Mouse (Mus musculus) adrenal gland, postnatal 36 days (tissue): ENCODE data around the gene Pitpnc1. TPM values are rescaled to one million over a fixed set of nuclear protein-coding genes. Genes with fewer than 3 reads are reported as not detected.

ENCODE experiments used
- DNase-seq, 2 experiments: peaks; one replicate each; pipeline ENCODE4 v3.0.0; 2021; ENCODE audit warnings: mixed read lengths in 1 of 2
- total RNA-seq, 2 experiments: library from RNA; stranded (reverse); gene quantifications; 2 replicates each; pipeline ENCODE4 v1.2.3; 2021

Gene Pitpnc1
- total RNA-seq, 2 experiments from 2014 or later = 11.1 to 13.0 TPM

DNA sequence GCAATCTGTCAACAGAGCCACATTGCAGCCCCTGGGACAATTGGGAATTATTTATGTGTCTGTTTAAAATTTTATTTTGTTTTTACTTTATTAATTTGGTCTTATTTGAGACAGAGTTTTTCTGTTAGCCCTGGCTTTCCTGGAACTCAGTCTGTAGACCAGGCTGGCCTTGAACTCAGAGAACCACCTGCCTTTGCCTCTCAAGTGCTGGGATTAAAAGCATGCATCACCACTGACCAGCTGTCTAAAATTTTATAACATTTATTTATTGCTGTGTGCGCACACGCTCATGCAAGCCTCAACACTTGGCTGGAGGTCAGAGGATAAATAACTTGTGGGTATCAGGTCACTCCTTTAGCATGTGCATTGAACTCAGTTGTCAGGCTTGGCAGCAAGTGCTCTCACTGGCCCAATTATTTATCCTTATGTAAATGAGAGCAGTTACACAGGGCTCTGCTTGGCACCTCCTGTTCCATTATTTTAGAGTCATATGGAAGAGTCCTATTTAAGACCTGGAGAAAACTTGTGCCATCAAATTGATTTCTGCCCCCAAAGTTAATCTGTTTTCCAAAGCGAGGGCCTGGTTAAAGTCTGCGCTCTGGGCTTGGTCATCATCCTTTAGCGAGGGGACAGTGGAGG lies 237.1 kb downstream of the Pitpnc1 start:
- peak in 1 of 2 experiments; percentile 9 for DNase-seq

DNA sequence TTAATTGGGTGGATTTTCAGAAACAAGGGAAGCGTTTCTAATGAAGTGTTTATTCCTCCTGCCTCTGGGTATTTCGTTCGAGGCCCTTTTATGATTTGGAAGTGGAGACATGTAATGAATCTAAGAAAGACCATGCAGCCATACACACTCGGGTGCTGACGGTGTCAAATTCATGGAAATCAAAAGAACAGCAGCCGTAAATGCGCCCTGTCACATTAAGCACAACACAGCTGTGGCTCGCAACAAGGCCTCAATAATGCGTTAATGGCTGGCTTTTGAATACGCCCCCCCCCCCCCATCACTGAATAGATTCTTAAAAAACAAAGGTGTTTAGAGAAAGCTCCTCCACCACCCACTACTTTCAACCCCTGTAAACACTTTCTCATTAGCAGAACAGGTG lies 240.4 kb downstream of the Pitpnc1 start:
- no peak for DNase-seq

DNA sequence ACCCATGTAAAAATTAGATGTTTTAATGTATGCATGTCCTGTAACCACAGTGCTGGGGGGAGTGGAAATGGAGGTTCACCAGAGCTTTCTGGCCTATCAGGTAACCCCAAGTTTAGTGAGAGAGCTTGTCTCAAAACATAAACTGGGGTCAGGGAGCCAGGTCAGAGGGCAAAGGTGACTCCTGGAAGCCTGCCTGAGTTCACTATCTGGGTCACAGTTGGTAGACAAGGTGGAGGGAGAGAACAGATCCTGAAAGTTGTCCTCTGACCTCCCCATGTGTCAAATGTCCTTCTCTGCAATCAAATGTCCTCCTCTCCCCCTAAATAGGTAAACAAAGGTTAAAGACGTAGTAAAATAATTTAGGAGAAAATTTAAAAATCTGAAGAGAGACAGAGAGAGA lies 244.1 kb downstream of the Pitpnc1 start:
- no peak for DNase-seq

DNA sequence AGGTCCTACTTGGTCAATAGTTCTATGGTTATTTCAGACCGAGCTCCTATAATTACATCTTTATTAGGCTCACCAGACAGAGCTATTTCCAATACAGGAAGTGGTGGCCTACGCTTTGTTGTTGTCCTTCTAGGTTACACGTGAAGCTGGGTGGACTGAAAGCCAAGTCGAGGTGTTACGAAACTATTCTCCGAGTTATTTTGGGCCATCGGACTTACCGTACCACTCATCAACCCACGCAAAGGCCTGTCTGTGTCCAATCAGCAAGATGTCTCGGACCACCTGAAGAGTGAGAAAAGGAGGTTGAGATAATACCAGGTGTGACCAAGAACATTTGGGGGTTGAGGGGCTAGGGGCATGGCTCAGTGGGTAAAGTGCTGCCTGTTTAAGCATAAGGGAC lies 244.5 kb downstream of the Pitpnc1 start:
- DNase-seq = no peak

DNA sequence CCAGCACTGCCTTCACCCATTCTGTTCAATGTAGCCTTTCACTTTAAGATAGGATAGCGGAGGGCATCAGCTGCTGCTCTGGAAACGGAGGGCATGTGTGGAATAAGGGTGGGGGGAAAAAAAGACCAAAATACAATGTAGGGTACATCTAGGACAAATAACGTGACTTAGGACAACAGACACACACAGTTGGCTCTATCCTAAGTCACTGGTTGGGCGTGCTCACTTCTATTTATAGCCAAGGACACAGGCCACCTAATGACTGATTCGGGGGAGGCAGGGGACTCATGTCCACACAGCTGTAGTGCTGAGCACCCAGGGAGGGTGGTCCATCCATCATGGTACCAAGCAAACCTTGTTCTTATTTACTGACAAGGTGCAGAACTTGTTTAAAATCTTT lies 245.2 kb downstream of the Pitpnc1 start:
- DNase-seq = peak; percentile 24 to 32

DNA sequence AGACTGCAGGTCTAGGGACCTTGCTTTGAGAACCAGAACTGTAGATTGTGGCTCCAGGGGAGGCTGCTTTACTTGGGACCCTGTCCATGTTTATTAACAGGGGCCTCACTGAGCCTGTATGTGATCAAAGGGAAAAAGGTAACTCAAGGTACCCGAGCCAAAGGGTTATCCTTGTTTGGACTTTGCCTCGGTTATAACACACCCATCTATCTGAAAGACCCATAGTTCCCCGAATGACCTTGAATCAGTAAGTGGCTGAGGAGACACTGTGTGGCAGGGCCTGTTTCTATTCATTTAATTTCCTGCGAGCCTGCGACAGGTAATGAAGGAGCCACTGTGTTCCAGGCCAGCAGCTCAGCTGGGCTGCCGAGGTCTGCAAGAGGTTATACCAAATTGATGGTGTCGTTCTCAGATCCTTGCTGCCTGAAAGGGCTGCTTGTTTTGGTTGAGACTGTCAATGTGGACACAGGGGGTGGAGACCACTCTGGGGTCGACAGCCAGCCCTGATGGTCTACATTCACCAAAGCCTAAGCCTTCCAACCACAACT lies 246.8 kb downstream of the Pitpnc1 start:
- no peak for DNase-seq

DNA sequence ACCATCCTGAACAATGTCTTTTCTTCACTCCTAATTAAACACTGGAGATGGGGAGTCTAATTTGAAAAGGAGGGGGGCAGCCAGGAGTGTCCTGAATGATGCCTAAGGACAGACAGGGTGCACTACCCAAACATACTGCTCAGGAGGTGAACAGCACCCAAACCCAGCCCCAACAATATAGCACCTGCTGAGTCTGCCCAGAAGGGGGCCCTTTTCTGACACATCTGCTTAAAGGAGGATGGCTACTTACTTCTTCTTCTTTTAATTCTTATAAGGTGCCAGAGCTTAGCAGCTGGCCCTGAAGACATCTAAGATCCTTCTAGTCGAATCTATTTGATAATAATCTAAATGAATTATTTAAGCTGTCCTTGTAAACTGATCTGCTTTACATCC lies 247.3 kb downstream of the Pitpnc1 start:
- peak in 1 of 2 experiments; percentile 24 for DNase-seq

DNA sequence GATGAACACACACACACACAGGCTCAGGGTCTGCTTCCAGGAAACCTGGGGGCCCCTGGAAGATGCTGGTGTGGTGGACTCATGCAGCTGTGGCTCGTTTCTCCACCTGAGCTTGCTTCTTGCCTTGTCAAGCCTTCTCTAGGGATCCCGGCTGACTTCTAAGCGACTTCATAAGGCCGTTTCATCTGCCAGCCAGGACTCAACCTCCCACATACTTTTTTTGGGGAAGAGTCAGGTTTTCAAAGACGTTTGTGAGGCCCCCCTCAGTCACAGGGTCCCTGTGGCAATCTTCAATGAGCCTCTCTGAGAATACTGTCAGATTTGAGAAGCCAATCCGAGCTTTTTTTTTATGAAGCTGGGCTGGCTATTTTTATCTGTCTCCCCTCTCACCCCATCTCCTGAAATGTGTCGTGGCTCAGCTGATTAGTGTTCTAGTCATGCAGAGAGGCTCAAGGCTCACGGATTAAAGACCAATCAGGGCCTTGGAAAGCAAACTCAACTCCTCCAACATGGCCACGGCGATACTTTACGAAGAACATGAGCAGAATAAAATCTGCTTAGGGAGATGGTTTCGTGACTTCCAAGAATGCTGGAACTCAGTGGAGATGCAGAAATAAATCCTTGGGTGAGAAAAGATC lies 247.8 kb downstream of the Pitpnc1 start:
- DNase-seq = no peak

DNA sequence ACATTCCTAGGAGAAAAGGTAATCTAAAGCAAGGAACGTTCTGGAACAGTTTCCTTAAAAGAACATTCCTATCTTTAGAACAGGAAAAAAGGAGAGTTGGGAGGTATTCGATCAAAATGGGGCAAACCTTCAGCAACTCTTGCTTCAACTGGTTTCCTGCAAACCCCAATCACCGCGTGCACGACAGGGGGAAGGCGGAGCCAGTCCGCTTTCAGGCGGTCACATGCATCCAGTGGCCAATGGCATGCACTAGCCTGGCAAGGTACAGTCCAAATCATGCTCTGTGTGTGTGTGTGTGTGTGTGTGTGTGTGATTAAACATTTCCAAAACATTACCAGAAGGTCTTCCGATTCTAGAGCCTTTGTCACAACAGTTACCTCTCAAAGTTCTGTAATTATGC lies 255.4 kb downstream of the Pitpnc1 start:
- no peak for DNase-seq

DNA sequence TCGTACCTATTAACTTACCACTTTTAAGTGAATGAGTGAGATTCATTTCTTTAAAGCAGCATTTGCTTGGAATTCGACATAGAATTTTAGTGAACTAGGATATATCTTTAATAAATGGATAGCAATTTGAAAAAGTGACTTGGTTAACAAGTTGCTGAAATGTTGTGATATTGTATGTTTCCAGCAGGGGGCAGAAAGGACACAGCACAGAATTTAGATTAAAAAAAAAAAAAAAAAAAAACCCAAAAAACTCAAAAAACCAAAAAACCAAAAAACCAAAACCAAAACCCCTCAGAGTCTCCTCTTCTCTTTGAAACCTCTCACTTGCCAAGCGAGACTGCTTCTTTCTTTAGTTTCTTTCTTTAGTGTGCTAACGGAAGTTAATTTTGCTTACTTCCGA lies 256.8 kb downstream of the Pitpnc1 start:
- DNase-seq = peak in 1 of 2 experiments; percentile 13

DNA sequence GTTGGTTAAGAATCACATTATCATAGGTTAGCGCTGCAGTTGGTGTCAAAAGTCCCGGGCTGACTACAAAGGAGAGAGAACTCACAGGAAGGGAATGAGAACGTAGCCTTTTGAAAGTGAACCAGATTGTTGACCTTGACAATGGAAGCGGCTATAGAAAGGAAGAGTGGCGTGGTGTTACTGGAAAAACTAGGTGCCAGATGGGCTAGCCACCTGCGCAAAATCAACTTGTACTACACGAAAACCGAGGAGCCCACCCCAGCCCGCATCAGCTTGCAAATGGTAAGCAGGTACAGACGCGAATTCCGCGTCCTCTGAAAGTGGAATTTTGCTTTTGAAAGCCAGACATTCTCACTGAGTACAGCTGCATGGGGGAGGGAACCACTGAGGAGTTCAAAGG lies 260.7 kb downstream of the Pitpnc1 start:
- DNase-seq = no peak

DNA sequence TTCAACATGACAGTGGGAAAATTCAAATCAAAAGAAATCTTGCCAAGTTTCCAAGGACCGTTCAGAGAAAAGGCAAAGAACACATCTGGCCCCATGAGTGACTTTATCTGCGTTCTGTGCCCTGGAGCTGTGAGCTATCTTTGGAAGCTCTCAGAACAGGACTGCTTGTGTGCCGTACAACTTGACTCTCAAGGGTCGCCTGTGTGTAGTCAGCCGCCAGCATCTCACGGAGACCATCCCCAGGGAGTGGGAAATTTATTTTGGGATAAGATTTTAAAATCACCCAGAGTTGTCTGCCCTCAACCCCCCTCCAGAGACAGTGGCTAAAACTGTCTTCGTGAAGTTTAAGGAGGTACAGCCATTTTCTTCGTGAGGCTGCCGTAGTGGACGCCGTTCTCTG lies 268.7 kb downstream of the Pitpnc1 start:
- DNase-seq = no peak

DNA sequence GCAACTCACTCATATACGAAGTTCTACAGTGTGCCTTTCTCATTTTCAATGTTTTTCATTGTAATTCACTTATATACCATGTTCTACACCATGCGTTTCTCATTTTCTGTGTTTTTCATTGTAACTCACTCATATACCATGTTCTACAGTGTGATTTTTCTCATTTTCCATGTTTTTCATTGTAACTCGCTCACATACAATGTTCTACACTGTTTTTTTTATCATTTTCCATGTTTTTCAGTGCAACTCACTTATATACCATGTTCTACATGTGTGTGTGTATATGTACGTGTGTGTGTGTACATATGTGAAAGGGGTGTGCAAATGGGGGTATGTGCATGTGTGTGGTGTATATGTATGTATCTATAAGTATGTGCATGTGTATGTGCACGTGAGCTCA lies 271.2 kb downstream of the Pitpnc1 start:
- DNase-seq = no peak

DNA sequence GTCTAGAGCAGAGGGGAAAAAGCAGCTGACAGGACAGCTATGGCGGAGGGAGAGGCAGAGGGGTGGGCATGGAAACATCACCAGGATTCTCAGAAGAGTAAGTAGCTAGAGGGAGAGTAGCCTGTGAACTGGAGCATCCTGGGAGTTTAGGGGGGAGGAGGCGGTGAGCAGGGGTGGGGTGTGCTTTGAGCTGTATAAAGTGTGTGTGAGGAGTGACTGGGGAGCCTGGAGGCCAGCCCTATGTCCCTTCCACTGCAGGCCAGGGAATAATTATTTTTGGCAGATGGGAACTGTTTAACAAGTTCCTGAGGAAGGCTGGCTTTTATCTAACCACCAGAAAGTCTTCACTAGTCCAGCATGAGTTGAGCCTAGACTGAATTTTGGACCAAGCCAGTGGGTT lies 275.2 kb downstream of the Pitpnc1 start:
- no peak for DNase-seq

DNA sequence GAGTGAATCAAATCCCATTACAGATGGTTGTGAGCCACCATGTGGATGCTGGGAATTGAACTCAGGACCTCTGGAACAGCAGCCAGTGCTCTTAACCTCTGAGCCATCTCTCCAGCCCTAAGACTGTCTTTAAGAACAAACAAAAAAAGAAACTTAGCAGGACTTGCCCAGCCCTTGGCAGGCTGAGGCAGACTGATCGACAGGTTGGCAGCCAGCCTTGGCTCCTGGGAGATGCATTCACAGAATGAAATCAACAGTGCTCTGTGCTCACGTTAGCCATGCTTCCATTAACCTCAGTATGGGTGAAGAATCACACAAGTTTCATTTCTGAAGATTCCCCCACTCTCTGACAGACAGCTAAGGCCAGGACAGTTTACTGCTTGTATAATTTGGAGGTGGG lies 280.1 kb downstream of the Pitpnc1 start:
- peak; percentile 7 to 55 for DNase-seq

DNA sequence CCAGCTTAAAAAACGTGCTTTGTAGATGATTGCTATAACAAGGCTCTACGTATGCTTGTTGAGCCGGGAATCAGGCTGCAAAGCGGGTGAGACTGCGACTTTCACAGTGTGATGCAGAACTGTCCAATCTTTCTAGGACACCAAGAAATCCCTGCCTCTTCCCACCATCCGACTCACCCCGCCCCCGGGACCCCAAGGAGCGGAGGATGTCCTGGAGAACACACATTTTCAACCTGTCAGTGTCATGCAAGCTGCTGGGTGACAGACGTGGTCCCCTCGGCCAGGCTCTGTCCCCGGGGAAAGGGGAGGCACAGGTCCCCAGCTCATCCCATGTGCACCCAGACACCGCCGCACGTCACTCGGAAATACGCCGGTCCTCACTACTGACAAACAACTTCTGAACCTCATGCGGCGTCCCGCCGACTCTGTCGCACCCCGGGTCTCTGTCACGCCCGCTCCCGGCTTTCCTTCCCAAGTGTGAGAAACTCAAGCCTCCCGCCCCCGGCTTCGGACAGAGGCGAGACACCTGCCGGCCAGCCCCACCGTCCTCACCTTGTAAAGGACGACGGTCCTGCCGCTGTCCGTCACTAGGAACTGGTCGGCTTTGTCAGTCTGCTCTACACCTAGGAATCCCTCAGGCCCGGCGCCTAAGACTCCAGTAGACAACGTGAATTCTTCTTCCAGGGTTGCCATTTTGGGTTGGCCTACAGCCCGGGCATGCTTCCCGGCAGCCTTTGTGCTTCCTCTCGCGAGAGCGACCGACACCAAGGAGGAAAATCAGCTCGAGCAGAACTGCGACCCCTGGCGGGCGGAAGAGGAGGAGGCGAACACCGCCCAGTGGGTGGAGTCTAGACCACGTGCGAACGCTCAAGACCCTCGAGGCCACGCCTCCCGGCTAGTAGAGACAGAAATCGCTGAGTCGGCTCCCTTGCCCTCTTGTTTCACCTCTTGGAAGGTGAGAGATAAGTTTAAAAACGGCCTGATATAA lies 281.6 kb downstream of the Pitpnc1 start, which contains the start of gene Nol11:
Nol11 (minus strand) TSS at position 817 of the 988 bp plus-strand sequence.
- peak; percentile 98 for DNase-seq

DNA sequence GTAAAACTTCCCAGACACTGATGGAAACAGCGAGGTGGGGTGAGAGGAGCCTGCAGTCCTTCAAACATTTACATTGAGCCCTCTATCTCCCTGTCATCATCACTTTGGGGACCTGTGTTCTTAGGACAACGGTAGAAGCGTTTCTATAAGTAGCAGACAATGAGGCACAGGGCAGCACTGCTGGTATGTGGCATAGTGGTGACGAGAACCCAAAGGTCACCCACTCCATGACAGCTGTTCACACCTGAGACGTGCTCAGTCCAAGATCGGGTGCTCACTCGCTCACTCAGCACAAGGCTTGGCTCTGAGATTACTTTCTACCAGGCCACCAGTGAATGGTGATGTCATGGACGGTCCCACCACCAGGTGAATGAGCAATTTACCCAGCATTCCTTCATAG lies 286.7 kb downstream of the Pitpnc1 start:
- no peak for DNase-seq

DNA sequence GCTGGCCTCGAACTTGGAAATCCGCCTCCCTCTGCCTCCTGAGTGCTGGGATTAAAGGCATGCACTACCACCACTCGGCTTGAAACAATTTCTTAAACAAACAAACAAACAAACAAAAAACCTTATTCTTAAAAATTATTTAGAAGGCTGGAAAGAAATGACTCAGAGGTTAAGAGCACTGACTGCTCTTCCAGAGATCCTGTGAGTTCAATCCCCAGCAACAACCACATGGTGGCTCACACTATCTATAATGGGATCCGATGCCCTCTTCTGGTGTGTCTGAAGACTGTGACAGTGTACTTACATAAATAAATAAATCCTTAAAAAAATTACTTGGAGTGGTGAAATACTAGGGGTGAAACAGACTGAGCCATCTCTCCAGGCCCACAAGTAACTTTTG lies 309.3 kb downstream of the Pitpnc1 start:
- no peak for DNase-seq

DNA sequence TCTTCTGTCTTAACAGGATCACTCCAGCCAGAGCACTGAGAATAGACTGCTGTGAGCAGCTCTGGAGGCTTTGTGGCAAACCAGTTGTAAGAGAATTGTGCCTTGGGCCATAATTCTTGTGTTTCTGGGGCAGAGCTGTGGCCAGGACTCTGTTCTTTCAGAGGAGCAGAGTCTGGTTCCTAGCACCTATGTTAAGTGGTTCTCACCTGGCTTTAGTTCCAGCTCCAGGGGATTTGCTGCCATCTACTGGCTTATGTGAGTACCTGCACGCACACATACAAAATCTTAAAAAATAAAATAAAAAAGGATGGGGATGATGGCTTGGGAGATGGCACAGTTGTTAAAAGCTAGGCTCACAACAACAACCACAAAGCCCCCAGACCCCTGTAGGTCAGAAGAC lies 311.5 kb downstream of the Pitpnc1 start:
- DNase-seq = peak in 1 of 2 experiments; percentile 15
